Mouse (Mus musculus) lung, postnatal 0 days (tissue): Measurements from ENCODE around the gene Tmed8.

Experiments
- CTCF ChIP-seq: IDR thresholded peaks from 2 replicates; pipeline ENCODE4 v1.5.1; 2016; ENCODE audit warnings: antibody characterized with exemption, mild to moderate bottlenecking
- EP300 ChIP-seq: IDR thresholded peaks from 2 replicates; pipeline ENCODE4 v1.6.1; 2016; ENCODE audit warnings: antibody characterized with exemption, mild to moderate bottlenecking, control low read depth

DNA sequence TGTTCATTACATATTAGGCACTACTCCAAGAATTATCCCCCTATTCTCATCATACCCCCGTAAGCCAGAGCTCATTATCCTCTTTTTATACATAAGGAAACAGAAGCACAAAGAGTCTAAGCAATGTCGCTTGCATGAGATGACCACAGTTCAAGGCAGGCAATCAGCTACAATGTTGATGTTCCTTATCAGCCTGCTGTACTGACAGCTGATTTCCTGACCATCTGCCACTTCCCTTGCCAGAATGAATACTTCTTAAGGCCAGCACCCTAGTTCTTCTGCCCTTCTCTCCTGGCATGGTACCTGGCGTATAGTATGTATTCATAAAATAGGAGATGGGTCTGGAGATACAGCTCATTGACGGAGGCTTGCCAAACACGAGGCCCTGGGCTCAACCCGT is 68.0 kb downstream of the Tmed8 start:
- TF ChIP-seq CTCF (no peak), EP300 (no peak)
